Mouse (Mus musculus): Measurements from ENCODE around the gene Kxd1.

Kxd1 gene

DNA sequence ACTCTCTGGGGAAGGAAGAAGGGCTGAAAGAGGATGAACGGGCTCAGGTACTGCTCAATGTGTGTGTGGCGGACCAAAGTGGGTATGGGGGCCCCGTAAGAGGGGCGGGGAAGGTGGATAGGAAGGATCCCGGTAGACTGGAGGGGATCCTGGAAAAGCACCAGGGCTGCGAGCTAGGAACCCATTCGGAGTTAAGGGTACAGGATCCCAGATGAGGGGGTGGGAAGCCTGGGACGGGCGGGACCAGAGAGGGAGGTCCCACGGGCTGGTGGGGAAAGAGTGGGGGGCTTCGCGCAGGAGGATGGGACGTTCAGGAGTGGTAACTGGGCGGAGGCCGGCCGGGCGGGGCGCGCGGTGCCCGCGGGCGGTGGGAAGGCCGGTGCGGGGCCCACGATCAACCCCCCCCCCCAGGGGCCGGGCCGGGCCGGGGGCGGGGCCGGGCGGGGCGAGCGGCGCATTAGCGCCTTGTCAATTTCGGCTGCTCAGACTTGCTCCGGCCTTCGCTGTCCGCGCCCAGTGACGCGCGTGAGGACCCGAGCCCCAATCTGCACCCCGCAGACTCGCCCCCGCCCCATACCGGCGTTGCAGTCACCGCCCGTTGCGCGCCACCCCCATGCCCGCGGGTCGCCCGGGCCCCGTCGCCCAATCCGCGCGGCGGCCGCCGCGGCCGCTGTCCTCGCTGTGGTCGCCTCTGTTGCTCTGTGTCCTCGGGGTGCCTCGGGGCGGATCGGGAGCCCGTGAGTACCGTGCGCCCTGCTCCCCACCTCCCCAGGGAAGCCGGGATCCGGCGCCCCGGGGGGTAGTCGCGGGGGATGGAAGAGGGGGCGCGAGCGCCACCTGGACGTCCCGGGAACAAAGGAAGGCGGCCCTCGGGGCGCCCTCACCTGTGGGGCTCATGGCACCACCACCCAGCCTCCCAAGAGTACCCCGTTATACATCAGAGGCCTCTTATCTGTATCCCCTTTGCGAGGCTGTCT, 34.8 kb downstream of the Kxd1 start, which contains the start of gene Crlf1:
Crlf1 (plus strand) TSS at position 495 of the 977 bp plus-strand sequence.
- DNase-seq = peak; percentile 41

DNA sequence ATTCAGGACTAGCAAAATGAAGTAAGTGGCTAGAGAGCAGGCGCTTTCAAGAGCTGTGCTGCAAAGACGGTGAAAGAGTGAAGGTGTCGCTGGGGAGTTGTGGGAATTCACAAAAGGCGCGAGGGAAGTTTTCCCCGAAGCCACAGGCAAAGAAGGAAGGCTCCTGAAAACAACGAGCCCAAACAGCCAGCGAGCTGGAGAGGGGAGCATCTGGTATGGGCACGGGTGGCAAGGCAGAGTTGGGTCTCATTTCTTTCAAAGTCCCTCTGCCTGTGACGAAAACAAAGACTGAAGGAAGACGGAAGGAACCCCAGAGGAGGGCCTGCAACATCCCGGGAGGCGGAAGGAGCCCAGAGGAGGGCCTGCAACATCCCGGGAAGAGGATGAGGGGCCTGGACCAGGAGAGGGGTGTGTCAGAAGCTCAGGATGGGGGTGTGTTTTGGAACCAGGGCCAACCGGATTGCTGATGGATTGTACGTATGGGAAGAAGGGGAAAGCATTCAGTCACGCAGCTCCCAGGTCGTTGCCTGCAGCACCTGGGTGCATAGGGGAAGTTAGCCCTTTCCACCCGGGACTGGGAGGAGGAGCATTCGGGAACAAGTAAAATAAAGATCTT, 36.8 kb downstream of the Kxd1 start:
- peak; percentile 40 for DNase-seq

GRCm38 (mm10) chr8:70490061-70490879, 37.5 kb downstream of the Kxd1 start:
- DNase-seq = peak; percentile 39

GRCm38 (mm10) chr8:70489576-70489975, 38.2 kb downstream of the Kxd1 start:
- DNase-seq = peak; percentile 57

DNA sequence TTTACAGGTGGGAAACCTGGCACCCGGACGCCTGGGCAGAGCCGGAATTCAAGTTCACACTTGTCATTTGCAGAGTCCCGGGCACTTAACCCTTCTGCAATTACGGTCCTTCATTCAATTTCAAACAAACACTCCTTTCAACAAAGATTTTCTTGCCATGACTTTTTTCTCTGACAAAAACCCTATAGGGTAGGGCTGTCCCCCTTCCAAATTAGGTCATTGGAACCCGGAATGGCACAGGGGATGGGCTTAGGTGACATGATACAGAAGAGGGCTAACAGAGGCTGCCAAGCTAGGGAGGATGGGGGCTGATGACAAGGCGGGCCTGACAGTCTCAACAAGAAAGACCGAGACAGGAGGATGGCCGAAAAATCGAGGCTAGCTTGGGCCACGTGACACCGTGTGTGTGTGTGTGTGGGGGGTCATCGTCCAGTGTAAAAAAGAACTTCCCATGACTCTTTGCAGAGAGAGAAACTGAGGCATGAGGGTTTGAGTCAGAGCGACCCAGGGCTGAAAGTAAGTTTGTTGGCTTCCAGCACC, 38.8 kb downstream of the Kxd1 start:
- DNase-seq = peak; percentile 39

DNA sequence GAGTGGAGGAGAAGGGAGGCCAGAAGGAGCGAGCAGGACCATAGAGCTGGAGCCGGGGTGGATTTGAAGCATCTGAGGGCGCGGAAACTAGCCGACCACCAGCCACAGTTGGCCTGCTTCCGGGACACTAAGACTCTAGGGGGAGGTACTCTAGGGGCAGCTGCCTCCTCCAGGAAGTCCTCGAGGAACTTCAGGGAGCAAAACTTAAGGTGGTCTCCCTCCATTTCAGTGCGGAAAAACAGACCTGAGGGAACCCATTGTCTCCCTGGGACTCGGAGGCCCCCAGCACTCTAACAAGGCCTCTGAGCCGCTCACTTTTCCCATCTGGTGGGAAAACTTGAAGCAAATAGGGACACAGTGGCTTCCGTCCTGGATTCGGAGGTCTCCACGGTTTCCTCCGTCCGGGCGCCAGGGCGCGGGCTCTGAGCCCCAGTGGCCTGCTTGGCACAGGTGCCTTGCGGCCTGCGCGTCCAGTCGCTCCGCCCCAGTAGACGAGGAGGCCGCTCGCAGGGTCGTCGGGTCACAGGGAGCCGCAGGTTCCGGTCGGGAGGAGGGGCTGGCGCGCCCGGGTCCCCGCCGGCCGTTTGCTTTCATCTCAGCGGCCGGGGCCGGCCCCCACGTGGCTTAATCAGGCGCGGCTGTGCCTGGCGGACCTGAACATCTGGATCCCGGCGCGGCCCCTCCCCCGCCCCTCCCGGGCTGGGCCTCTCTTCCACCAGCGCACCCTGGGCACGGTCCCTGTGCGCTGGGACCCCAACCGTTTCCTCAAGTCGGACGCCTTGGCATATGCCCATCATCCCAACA, 39.6 kb downstream of the Kxd1 start:
- DNase-seq = peak; percentile 82

GRCm38 (mm10) chr8:70486941-70487520, 40.7 kb downstream of the Kxd1 start, which contains the start of gene Tmem59l:
TSS of gene Tmem59l (minus strand) at chr8:70487358.
- peak; percentile 45 for DNase-seq

GRCm38 (mm10) chr8:70486191-70486681, 41.5 kb downstream of the Kxd1 start:
- DNase-seq = no peak

DNA sequence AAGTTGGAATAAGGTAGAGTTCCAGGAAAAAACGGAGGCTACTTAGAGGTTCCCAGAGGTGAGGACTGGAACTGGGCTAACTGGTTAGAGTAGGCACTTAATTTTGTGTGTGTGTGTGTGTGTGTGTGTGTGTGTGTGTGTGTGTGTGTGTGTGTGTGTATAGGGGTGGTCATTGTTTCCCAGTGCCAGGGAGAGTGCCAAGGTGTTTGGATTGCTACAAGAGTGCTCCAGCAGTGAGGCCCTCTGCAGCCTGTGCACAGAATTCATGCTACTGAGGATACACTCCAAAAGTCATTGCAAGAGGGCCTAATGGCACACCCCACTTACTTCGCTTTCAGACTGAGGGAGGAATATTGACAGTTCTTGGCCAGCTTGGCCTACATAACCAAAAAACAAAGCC, 44.8 kb downstream of the Kxd1 start:
- DNase-seq = no peak

- no peak for DNase-seq
Measured at GRCm38 (mm10) chr8:70481908-70482307, 45.8 kb downstream of the Kxd1 start.

GRCm38 (mm10) chr8:70477269-70477982, 50.3 kb downstream of the Kxd1 start:
- peak; percentile 71 for DNase-seq

DNA sequence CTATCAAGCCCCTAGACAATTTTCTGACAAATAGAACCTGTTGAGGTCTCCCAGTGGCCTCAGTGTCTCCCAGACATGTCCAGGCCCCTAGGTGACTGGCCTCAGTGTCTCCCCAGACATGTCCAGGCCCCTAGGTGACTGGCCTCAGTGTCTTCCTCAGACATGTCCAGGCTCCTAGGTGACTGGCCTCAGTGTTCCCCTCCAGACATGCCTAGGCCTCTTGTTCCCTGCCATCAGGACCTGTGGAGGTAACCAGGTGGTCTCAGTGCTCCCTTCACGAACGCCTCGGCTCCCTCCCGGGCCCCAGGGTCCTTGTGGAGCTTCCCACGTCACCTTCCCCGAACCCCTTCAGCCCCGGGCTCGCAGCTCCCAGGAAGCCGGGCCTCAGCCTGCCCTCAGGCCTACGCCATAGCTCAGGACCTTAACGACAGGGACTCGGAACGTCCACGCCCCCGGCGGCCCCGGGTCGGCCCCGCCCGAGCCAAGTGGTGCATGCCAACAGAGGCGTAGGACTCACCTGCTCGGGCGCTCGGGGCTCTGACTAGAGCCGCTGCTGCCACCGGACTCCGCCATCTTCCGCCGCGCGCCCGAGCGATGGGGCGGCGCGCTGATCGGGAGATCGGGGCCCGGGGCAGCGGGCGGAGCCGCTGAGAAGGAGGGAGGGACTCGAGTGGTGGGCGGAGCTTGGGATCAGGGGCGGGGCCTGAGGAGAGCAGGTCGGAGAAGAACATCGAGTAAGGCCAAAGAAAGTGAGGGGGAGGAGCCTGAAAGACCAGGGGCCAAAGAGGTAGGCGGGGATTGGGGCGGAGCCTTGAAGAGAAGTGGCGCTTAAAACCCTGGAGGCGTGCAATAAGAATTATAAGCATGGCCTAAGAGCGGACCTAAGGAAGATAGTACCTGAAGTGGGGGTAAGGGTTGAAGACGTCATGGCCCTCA, 51.2 kb downstream of the Kxd1 start, which contains the start of gene Klhl26:
Klhl26 (minus strand) TSS at position 636 of the 936 bp plus-strand sequence.
- DNase-seq = peak; percentile 95

GRCm38 (mm10) chr8:70471856-70472255, 55.9 kb downstream of the Kxd1 start:
- no peak for DNase-seq

- no peak for DNase-seq
Measured at GRCm38 (mm10) chr8:70469938-70470337, 57.8 kb downstream of the Kxd1 start.

DNA sequence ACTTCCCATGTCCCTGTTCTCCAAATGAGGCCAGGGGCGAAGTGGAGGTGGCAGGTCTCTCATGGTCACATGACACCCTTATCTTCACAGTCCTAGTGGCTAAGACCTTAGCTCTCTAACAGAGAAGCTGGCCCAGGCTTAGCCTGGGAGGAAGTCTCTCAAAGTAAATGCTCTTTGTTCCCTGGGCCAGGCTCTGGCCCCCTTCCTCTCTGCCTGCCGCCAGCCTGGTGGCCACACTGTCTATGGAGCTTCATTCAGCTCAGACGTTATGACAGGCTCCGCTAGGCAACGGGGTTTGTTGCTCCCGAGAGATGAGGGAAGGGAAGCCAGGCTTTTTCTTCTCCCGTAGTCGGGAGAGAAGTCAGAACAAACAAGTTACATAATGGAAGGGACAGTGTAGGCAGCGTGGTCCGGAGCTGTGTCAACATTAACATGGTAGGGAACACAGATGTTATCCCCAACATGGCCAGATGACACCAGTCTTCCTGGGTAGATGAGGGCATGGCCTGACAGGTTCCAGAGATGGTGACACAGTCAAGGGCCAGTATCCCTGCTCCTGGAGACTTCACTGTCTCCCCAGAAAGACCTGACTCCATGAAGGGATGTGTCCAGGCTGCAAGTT, 58.4 kb downstream of the Kxd1 start:
- no peak for DNase-seq

DNA sequence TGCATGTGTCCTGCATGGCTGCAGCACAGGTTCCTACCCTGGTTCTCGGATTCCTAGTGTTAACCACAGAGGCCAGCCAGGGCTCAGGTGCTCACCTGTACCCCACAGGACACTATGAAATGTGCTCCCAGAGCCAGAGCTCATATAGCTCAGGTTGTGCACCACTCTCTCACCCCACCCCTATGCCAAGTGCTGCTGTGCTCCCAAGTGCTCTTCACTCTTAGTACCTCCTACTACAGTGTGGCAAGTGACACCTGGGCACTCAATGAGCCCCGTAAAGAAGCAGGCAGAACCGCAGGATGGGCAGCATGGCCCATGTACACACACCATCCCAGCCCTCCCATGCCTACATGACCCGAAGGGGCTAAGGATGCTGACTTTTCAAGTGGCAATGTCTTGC, 59.0 kb downstream of the Kxd1 start:
- DNase-seq = no peak

GRCm38 (mm10) chr8:70467907-70468306, 59.8 kb downstream of the Kxd1 start:
- no peak for DNase-seq

DNA sequence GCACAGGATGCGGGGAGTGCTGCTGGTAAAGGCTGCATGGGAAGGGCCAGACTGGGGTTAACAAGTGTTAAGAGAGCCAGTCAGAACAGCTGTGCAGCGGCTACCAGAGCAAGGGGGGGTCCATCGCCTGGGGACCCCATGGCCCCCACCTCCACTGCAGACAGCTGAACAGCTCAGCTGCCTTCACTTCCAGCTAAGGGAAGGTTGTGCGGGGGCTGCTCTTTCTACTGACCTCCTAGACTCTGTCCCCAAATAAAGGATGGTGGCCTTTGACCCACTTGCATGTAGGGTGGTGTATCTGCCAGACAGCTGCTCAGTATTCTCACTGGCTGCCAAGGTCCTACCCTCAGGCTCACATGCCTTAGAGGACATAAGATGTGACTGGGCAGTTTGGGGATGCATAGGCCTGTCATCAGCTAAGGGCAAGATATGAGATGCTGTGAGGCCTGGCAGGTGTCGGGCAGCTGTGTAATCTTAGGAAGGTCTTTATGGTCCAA, 60.5 kb downstream of the Kxd1 start:
- DNase-seq = no peak

GRCm38 (mm10) chr8:70466771-70467170, 61.0 kb downstream of the Kxd1 start:
- DNase-seq = no peak

Measured in embryo, embryonic 11 days (tissue).